Mouse (Mus musculus) bone marrow macrophage, adult 2 months (primary cell): ENCODE results near the gene Tmem159.

ENCODE experiments used
- CTCF ChIP-seq: IDR thresholded peaks from 2 replicates; pipeline ENCODE4 v1.5.1; 2012; ENCODE audit warnings: low read depth, mild to moderate bottlenecking, low read length, moderate library complexity
- POLR2A ChIP-seq: IDR thresholded peaks from 2 replicates; pipeline ENCODE4 v1.6.1; 2012; ENCODE audit warnings: mild to moderate bottlenecking, low read depth, low read length, borderline replicate concordance

- TF ChIP-seq POLR2A = no peak
- TF ChIP-seq CTCF = no peak
Observed at GRCm38 (mm10) chr7:120117529-120117928, 15.4 kb downstream of the Tmem159 start.
